Mouse (Mus musculus): ENCODE measurements at regions not wholly inside any gene's neighbourhood (a gene's known extent, or its start where the extent isn't known, plus 50 kb on each side); places are given as distances from the start of the nearest gene placed in this dataset.

- H3K4me2 ChIP-seq (replicated peaks; ENCODE audit: low read depth): no peak overlapping the region
- no peaks in the 10 kb centered on the region for H3K9me3 ChIP-seq (ENCODE audit: control insufficient read depth, low read length)
- no peak overlapping the region for H3K9ac ChIP-seq (ENCODE audit: low read length)
- no peak overlapping the region for H3K27ac ChIP-seq (replicated peaks)
- no peaks in the 10 kb centered on the region for H3K27me3 ChIP-seq (ENCODE audit: control insufficient read depth, insufficient read depth, low read length)
- no peak for ATAC-seq (ENCODE audit: low FRiP score, low TSS enrichment)
- 66% methylated on average over 4 of the region's 4 CpGs for WGBS
- no peak overlapping the region for H3K4me3 ChIP-seq (ENCODE audit: low read depth, low read length)
- H3K4me1 ChIP-seq (replicated peaks; ENCODE audit: control insufficient read depth, insufficient read depth): no peaks in the 10 kb centered on the region
- no peaks in the 10 kb centered on the region for H3K36me3 ChIP-seq (ENCODE audit: control insufficient read depth, insufficient read depth, low read length)
- TF ChIP-seq CTCF (IDR thresholded peaks at IDR 0.05; ENCODE audit: low read depth) (no peak), EP300 (optimal IDR thresholded peaks at IDR 0.05) (no peak)
- no peak for DNase-seq (ENCODE audit: low spot score)
These were observed 541.6 kb upstream of the Atp2b1 start for GRCm38 (mm10) chr10:98372561-98372960.

- H3K4me3 ChIP-seq (ENCODE audit: low read depth, low read length): no peak overlapping the region
- no peak overlapping the region for H3K27ac ChIP-seq (replicated peaks)
- no peaks in the 10 kb centered on the region for H3K4me1 ChIP-seq (replicated peaks; ENCODE audit: control insufficient read depth, insufficient read depth)
- H3K9me3 ChIP-seq (ENCODE audit: control insufficient read depth, low read length): no peaks in the 10 kb centered on the region
- no peak for TF ChIP-seq EP300 (optimal IDR thresholded peaks at IDR 0.05)
- no peak for TF ChIP-seq CTCF (IDR thresholded peaks at IDR 0.05; ENCODE audit: low read depth)
- no peak overlapping the region for H3K4me2 ChIP-seq (replicated peaks; ENCODE audit: low read depth)
- 76% methylated on average over 3 of the region's 3 CpGs for WGBS
- no peak overlapping the region for H3K9ac ChIP-seq (ENCODE audit: low read length)
- no peaks in the 10 kb centered on the region for H3K27me3 ChIP-seq (ENCODE audit: control insufficient read depth, insufficient read depth, low read length)
- ATAC-seq (ENCODE audit: low FRiP score, low TSS enrichment) (no peak), DNase-seq (ENCODE audit: low spot score) (no peak)
- H3K36me3 ChIP-seq (ENCODE audit: control insufficient read depth, insufficient read depth, low read length): no peaks in the 10 kb centered on the region
These were observed 540.9 kb upstream of the Atp2b1 start for GRCm38 (mm10) chr10:98373314-98373713.

GRCm38 (mm10) chr10:98374684-98375083 lies 539.5 kb upstream of the Atp2b1 start:
- Histone ChIP-seq H3K9ac (ENCODE audit: low read length) (no peak overlapping the region), H3K27ac (replicated peaks) (no peak overlapping the region), H3K36me3 (ENCODE audit: control insufficient read depth, insufficient read depth, low read length) (no peaks in the 10 kb centered on the region), H3K4me1 (replicated peaks; ENCODE audit: control insufficient read depth, insufficient read depth) (no peaks in the 10 kb centered on the region), H3K4me2 (replicated peaks; ENCODE audit: low read depth) (no peak overlapping the region), H3K27me3 (ENCODE audit: control insufficient read depth, insufficient read depth, low read length) (no peaks in the 10 kb centered on the region), H3K9me3 (ENCODE audit: control insufficient read depth, low read length) (no peaks in the 10 kb centered on the region), H3K4me3 (ENCODE audit: low read depth, low read length) (no peak overlapping the region)
- no peak for DNase-seq (ENCODE audit: low spot score)
- no peak for ATAC-seq (ENCODE audit: low FRiP score, low TSS enrichment)
- TF ChIP-seq EP300 (optimal IDR thresholded peaks at IDR 0.05) (no peak), CTCF (IDR thresholded peaks at IDR 0.05; ENCODE audit: low read depth) (no peak)

- H3K4me3 ChIP-seq (ENCODE audit: low read depth, low read length): no peak overlapping the region
- H3K4me2 ChIP-seq (replicated peaks; ENCODE audit: low read depth): no peak overlapping the region
- ATAC-seq (ENCODE audit: low FRiP score, low TSS enrichment): no peak
- H3K4me1 ChIP-seq (replicated peaks; ENCODE audit: control insufficient read depth, insufficient read depth): no peaks in the 10 kb centered on the region
- no peaks in the 10 kb centered on the region for H3K27me3 ChIP-seq (ENCODE audit: control insufficient read depth, insufficient read depth, low read length)
- no peak overlapping the region for H3K9ac ChIP-seq (ENCODE audit: low read length)
- DNase-seq (ENCODE audit: low spot score): no peak
- no peaks in the 10 kb centered on the region for H3K36me3 ChIP-seq (ENCODE audit: control insufficient read depth, insufficient read depth, low read length)
- TF ChIP-seq EP300 (optimal IDR thresholded peaks at IDR 0.05) (no peak), CTCF (IDR thresholded peaks at IDR 0.05; ENCODE audit: low read depth) (no peak)
- H3K9me3 ChIP-seq (ENCODE audit: control insufficient read depth, low read length): no peaks in the 10 kb centered on the region
- no peak overlapping the region for H3K27ac ChIP-seq (replicated peaks)
These were observed 525.7 kb upstream of the Atp2b1 start for GRCm38 (mm10) chr10:98388543-98388942.

GRCm38 (mm10) chr10:98399864-98400263 lies 514.3 kb upstream of the Atp2b1 start:
- Histone ChIP-seq H3K27ac (replicated peaks) (no peak overlapping the region), H3K9ac (ENCODE audit: low read length) (no peak overlapping the region), H3K27me3 (ENCODE audit: control insufficient read depth, insufficient read depth, low read length) (no peaks in the 10 kb centered on the region), H3K4me2 (replicated peaks; ENCODE audit: low read depth) (no peak overlapping the region), H3K36me3 (ENCODE audit: control insufficient read depth, insufficient read depth, low read length) (no peaks in the 10 kb centered on the region), H3K4me1 (replicated peaks; ENCODE audit: control insufficient read depth, insufficient read depth) (no peaks in the 10 kb centered on the region), H3K9me3 (ENCODE audit: control insufficient read depth, low read length) (no peaks in the 10 kb centered on the region), H3K4me3 (ENCODE audit: low read depth, low read length) (no peak overlapping the region)
- ATAC-seq (ENCODE audit: low FRiP score, low TSS enrichment): no peak
- 71% methylated on average over 1 of the region's 1 CpGs for WGBS
- TF ChIP-seq CTCF (IDR thresholded peaks at IDR 0.05; ENCODE audit: low read depth) (no peak), EP300 (optimal IDR thresholded peaks at IDR 0.05) (no peak)
- no peak for DNase-seq (ENCODE audit: low spot score)

GRCm38 (mm10) chr10:98417807-98418743 lies 496.1 kb upstream of the Atp2b1 start:
- Histone ChIP-seq H3K27ac (replicated peaks) (no peak overlapping the region), H3K9ac (ENCODE audit: low read length) (no peak overlapping the region), H3K36me3 (ENCODE audit: control insufficient read depth, insufficient read depth, low read length) (no peaks in the 10 kb centered on the region), H3K4me2 (replicated peaks; ENCODE audit: low read depth) (no peak overlapping the region), H3K4me3 (ENCODE audit: low read depth, low read length) (no peak overlapping the region), H3K4me1 (replicated peaks; ENCODE audit: control insufficient read depth, insufficient read depth) (no peaks in the 10 kb centered on the region), H3K9me3 (ENCODE audit: control insufficient read depth, low read length) (no peaks in the 10 kb centered on the region), H3K27me3 (ENCODE audit: control insufficient read depth, insufficient read depth, low read length) (no peaks in the 10 kb centered on the region)
- ATAC-seq (ENCODE audit: low FRiP score, low TSS enrichment) (no peak), DNase-seq (ENCODE audit: low spot score) (no peak)
- 41% methylated on average over 16 of the region's 17 CpGs for WGBS
- no peak for TF ChIP-seq CTCF (IDR thresholded peaks at IDR 0.05; ENCODE audit: low read depth)
- TF ChIP-seq EP300 (optimal IDR thresholded peaks at IDR 0.05): no peak
